Mouse (Mus musculus): Measurements from ENCODE around the gene Gm10563.
A peak's percentile ranks its signal among the peaks of the same experiment; 100 is the strongest.
"Not testable (repeated sequence)": the region's sequence is repeated elsewhere in the genome, so short reads cannot be mapped to it uniquely, and the experiment has no call there.

The Gm10563 gene

GRCm38 (mm10) chr4:155645308-155645707, at the start of gene Gm10563:
Gene Gm10563 (minus strand): TSS chr4:155645408.
- not testable (repeated sequence) for DNase-seq (ENCODE audit: low read depth)

DNA sequence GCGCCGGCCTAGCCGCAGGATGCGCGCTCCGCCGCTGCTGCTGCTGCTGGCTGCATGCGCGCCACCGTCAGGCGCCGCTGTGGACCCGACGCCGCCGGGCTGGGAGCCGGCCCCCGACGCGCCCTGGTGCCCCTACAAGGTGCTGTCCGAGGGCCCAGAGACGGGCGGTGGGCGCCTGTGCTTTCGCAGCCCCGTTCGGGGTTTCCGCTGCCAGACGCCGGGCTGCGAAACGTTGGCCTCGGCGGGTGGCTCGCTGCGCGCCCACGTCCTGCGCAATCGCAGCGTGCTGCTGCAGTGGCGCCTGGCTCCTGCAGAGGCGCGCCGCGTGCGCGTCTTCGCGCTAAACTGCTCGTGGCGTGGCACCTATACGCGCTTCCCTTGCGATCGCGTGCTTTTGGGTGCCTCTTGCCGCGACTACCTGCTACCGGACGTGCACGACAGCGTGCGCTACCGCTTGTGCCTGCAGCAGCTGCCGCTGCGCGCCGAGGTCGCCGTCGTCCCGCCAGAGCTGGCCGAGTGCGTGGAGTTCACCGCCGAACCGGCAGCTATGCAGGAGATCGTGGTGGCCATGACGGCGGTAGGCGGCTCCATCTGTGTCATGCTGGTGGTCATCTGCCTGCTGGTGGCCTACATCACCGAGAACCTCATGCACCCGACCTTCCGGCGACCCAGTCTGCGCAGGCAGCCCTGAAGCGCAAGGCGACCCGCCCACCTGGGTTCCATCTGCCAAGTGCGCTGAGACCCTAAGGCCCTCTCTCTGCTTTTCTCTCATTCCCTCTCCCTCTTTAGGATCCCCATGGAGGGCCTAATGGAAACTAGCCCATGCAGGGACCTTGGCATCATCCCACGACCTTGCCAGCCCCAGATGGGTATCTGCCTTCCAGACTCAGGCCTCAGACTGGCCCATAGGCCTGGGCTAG, 49.5 kb upstream of the Gm10563 start:
- peak; percentile 74 for DNase-seq (ENCODE audit: low read depth)

- DNase-seq (ENCODE audit: low read depth) = peak; percentile 61
These were observed 48.9 kb upstream of the Gm10563 start, which contains the start of gene Fndc10 for GRCm38 (mm10) chr4:155694111-155694481. Gene Fndc10 (plus strand): TSS chr4:155694342.

DNA sequence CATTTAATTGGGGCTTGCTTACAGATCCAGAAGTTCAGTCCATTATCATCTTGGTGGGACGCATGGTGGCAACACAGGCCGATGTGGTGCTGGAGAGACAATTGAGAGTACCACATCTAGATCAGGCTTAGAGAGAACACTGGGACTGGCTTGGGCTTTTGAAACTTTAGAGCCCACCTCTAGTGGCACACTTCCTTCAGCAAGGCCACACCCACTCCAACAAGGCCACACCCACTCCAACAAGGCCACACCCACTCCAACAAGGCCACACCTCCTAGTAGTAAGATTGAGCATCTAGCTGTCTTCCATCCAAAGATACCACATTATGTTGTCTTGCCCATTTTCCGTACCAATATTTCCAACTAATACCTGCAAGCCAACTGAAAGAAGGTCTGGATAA, 47.2 kb upstream of the Gm10563 start:
- DNase-seq (ENCODE audit: low read depth) = no peak

DNA sequence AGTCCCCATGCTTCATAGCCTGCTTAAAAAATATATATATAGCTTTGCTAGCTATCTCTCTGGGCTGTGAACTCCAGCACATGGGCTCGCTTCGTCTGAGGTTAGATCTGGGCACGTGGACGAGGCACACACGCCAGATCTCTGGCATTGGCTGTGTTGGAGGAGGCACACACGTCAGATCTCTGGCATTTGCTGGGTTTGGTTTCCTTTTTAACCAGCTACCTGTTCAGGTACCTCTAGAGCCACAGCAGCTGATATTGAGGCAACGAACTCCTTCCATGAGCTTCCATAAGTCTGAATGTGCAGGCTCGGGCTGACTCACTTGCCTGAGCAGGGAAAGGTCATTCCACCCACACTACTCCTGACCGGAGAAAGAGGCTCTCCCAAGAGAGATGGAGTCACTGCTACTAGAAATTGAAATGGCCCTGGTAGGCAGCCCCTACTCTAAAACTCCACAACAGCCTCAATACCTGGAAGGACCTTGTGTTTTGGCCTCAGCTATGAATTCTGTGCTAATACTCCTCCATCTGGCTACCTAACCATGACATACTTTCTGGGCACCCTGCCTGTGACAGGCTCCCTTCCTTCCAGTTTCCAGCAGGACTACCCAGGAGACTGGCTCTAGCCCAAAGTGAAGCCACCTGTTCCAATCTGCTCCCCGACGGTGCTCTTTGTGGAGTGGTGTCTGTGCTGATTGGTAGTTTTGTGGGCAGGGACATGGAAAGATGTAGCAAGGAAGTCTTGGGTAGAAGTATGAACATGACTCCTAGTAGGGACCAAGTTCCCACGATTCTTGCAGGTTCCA, 45.6 kb upstream of the Gm10563 start:
- peak; percentile 38 for DNase-seq (ENCODE audit: low read depth)

DNA sequence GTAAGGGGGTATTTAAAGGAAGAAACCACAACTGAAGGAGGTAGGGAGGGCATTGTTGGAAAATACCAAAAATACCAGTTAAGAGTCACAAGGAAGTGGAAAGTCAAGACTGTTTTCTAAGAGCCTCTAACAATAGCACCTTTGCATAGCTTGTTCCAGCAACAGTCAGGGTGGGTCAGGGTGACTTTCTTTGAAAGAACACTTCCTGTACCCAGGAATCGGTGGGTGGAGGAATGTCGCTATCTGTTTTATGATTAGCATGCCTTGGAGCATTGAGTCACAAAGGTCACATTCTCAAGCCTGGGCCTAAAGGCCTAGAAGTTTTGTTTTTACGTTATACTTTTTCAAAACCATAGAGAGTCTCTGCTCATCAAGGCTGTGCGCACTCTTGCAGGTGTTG, 42.6 kb upstream of the Gm10563 start:
- not testable (repeated sequence) for DNase-seq (ENCODE audit: low read depth)

GRCm38 (mm10) chr4:155683670-155684277, 38.6 kb upstream of the Gm10563 start:
- not testable (repeated sequence) for DNase-seq (ENCODE audit: low read depth)

GRCm38 (mm10) chr4:155675991-155676390, 30.8 kb upstream of the Gm10563 start:
- peak; percentile 71 for DNase-seq (ENCODE audit: low read depth)

- DNase-seq (ENCODE audit: low read depth) = no peak
These were observed 26.9 kb upstream of the Gm10563 start for GRCm38 (mm10) chr4:155672082-155672481.

DNA sequence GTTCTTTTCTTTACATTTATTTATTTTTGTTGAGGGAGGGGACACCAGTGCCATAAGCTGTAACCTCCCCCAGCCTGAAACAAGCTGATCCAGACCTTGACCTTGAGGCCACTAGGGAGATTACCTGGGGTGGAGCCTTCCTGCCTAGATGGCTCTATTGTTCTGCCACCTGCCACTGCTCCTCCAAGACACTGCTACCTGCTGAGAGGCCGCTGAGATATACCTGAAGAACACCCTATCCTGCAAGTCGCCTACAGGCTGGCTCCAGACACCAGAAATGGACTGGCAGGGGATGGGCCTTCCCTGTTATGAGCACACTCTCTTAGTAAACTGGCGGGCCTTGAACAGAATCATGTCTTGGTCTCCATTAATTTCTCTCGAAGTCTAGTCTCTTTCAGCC, 25.0 kb upstream of the Gm10563 start:
- not testable (repeated sequence) for DNase-seq (ENCODE audit: low read depth)

DNA sequence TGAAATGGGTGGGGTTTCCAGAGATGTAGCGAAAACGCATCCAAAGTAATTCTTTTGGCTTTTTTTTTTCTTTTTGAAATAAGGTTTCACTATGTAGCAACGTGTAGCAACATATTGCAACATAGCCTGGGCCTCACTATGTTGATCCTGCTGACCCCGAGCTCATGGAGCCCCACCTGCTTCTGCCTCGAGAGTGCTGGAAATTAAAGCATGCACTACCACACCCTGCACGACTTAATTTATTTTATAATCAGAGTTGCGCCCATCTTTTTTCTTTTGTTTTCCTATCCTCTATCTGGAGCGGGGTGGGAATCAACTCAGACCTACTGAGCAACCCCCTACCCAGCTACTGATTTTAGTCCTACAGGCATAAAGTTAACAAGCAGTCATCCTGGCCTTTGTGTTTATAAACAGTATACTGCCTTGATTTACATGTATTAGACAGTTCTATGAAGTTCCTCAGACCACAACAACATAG, 24.4 kb upstream of the Gm10563 start:
- no peak for DNase-seq (ENCODE audit: low read depth)

GRCm38 (mm10) chr4:155668689-155669597, 23.7 kb upstream of the Gm10563 start, which contains the start of gene Mib2:
Gene Mib2 (minus strand): TSS chr4:155669198.
- DNase-seq (ENCODE audit: low read depth) = peak; percentile 96

DNA sequence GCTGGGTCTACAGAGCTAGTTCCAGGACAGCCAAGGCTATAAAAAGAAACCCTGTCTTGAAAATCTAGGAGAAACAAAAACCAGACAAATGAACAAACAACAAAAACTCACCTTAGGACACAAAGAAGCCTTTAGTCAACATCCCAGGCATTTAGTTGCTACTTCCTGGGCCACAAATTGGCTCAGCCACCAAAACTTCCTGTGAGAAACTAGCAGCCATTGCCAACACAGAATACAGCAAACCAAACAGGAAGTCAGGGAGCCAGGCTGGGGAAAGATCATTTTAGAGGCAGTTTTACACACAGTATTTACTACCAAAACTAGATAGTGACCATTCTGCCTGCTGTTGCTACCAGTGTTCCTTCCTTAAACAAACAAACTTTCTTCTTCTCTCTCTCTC, 21.7 kb upstream of the Gm10563 start:
- no peak for DNase-seq (ENCODE audit: low read depth)

DNA sequence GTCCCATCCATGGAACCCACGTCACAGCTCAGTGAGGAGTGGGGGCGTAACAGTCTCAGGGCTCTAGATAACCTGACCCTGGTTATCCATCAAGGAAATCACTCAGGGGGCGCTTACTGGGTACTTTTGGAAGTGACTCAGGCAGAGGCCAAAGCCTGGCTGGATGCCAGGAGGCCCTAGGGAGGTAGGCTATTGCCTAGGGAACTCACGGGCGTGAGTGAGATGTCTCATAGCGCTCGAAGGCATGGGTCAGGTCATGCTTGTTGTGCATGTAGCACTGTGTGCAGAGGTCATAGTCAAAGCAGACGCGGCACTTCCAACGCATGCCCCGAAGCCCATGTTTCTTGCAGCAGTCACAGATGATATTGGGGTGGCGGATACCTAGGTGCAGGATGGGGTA, 15.4 kb upstream of the Gm10563 start:
- peak; percentile 58 for DNase-seq (ENCODE audit: low read depth)

GRCm38 (mm10) chr4:155658961-155659360, 13.8 kb upstream of the Gm10563 start:
- DNase-seq (ENCODE audit: low read depth) = no peak

DNA sequence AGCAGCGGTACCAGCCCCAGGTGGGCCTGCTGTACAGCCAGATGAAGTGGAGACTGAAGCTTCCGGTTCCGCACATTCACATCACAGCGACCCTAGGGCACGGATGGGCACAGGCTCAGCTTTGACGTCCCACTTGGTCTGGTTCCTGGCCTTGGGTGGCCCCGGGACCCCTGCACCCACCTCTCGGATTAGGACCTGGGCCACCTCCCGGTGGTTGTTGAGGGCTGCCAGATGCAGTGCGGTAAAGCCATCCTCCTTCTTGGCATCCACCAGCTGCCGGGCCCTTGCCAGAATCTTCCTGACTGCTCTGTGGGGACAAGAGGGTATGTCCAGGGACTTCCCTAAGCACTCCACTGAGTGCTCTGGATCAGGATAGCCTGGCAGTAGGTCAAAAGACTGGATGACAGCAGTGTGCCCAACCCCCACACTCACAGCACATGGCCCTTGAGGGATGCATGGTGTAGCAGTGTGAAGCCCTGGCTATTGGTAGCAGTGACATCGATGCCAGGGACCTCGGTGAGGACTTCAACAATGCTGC, 11.1 kb upstream of the Gm10563 start:
- no peak for DNase-seq (ENCODE audit: low read depth)

- no peak for DNase-seq (ENCODE audit: low read depth)
These were observed 9.5 kb upstream of the Gm10563 start for GRCm38 (mm10) chr4:155654456-155655298.

GRCm38 (mm10) chr4:155654183-155654455, 8.9 kb upstream of the Gm10563 start:
- no peak for DNase-seq (ENCODE audit: low read depth)

- DNase-seq (ENCODE audit: low read depth) = no peak
These were observed 8.4 kb upstream of the Gm10563 start for GRCm38 (mm10) chr4:155653451-155654182.

DNA sequence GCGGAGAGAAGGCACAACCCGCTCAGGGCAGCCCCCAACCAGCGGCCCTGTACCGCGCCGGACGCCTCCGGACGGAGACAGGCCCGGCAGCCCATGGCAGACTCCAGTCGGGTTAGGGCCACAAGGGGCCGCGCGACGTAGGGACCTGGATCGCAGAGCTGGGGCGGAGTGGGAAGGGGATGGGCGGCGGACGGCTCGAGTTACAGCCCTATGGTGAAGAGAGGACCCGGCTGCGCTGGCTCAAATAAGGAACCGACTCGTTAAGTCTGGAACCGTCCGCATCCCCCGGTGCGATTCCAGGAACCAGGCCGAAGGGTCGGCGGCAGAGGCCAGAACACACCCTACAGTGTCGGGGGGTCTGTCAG, 7.9 kb upstream of the Gm10563 start, which contains the start of gene Mmp23:
Gene Mmp23 (minus strand): TSS at position 299 of the 365 bp plus-strand sequence.
- DNase-seq (ENCODE audit: low read depth) = no peak

Data from NIH3T3 (cell line).